Mouse (Mus musculus) erythroblast, embryonic 14.5 days (primary cell): ENCODE data around the gene Rab31.

Experiments used
- GATA1 ChIP-seq: IDR thresholded peaks from 2 replicates; pipeline ENCODE4 v1.6.1; 2012; ENCODE audit warnings: low read length, inconsistent platforms, mixed read lengths
- TAL1 ChIP-seq: IDR thresholded peaks from 3 replicates; pipeline ENCODE4 v1.6.1; 2012; ENCODE audit warnings: low read length, inconsistent platforms, mixed read lengths

DNA sequence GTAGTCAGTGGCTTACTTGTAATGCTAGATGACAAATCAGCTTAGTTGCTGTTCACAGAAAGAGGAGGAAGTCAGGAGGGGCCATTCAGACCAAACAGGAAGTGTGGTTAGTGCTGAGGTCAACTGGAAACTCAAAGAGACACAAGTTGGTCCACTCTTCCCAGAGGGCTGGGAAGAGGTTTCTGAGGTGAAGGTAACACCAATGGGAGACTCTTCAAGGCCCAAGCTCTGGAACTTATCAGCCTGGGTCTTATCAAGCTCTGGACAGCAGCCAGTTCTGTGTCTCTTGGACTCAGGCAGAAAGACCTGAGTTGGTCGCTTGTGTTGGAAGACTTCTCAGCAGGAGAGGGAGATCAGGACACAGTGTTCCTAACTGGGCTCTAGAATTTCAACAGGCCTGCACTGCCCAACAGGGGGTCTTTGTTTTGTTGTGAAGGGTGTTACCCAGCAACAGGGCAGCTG lies 97.8 kb downstream of the Rab31 start:
- TF ChIP-seq TAL1 (no peak), GATA1 (no peak)
